Mouse (Mus musculus): ENCODE results near the gene Swsap1. TPM values are rescaled to one million over a fixed set of nuclear protein-coding genes. Genes with fewer than 3 reads are reported as not detected.

Swsap1 gene
- polyA plus RNA-seq, 1 experiment: 8.5 TPM

GRCm38 (mm10) chr9:21948790-21949189 is 6.8 kb upstream of the Swsap1 start:
- Histone ChIP-seq H3K9me3 (replicated peaks; ENCODE audit: control insufficient read depth, insufficient read depth, low read length, poor library complexity, severe bottlenecking) (no peaks in the 10 kb centered on the region), H3K27ac (ENCODE audit: insufficient read depth, low read length) (no peak overlapping the region), H3K9ac (ENCODE audit: low read depth, poor library complexity, severe bottlenecking) (no peak overlapping the region), H3K4me1 (ENCODE audit: control insufficient read depth, insufficient read depth, low read length) (peaks cover 2% of the 10 kb centered on the region), H3K4me3 (ENCODE audit: low read depth, low read length) (no peak overlapping the region), H3K36me3 (ENCODE audit: control insufficient read depth, insufficient read depth, low read length, poor library complexity, severe bottlenecking) (no peaks in the 10 kb centered on the region), H3K27me3 (ENCODE audit: control insufficient read depth, insufficient read depth, low read length, poor library complexity, severe bottlenecking) (no peaks in the 10 kb centered on the region)
- TF ChIP-seq EP300 (IDR thresholded peaks at IDR 0.05; ENCODE audit: insufficient read depth, low read depth, low read length): no peak
- no peak for TF ChIP-seq POLR2A (IDR thresholded peaks at IDR 0.05; ENCODE audit: insufficient read depth, low read length)
- no peak for TF ChIP-seq CTCF (IDR thresholded peaks at IDR 0.05; ENCODE audit: low read depth, low read length)

DNA sequence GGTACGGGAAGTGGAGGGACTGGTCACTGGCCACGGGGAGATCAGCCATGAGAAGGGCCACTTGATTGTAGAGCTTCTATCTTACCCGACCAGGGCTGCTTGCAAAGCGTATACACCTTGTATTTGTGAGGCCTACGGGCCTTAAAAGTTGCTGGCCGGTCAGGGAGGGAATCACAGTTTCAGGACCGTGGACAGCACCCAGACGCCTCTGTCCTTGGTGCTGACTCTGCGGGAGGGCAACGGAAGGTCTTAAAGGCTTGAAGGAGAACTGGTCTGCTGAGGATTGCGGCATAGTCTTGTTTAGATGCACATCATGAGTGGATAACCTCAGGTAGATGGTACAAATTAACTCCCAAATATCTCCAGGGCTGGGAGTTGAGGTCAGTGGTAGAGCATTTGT is 5.2 kb upstream of the Swsap1 start:
- no peaks in the 10 kb centered on the region for H3K27me3 ChIP-seq (ENCODE audit: control insufficient read depth, insufficient read depth, low read length, poor library complexity, severe bottlenecking)
- H3K27ac ChIP-seq (ENCODE audit: insufficient read depth, low read length): no peak overlapping the region
- H3K36me3 ChIP-seq (ENCODE audit: control insufficient read depth, insufficient read depth, low read length, poor library complexity, severe bottlenecking): no peaks in the 10 kb centered on the region
- no peak overlapping the region for H3K4me3 ChIP-seq (ENCODE audit: low read depth, low read length)
- TF ChIP-seq CTCF (IDR thresholded peaks at IDR 0.05; ENCODE audit: low read depth, low read length) (peak; percentile 42), EP300 (IDR thresholded peaks at IDR 0.05; ENCODE audit: insufficient read depth, low read depth, low read length) (peak; percentile 77; the same call in 1 of the 2 replicates), POLR2A (IDR thresholded peaks at IDR 0.05; ENCODE audit: insufficient read depth, low read length) (no peak)
- no peaks in the 10 kb centered on the region for H3K9me3 ChIP-seq (replicated peaks; ENCODE audit: control insufficient read depth, insufficient read depth, low read length, poor library complexity, severe bottlenecking)
- H3K4me1 ChIP-seq (ENCODE audit: control insufficient read depth, insufficient read depth, low read length): peaks cover 2% of the 10 kb centered on the region
- H3K9ac ChIP-seq (ENCODE audit: low read depth, poor library complexity, severe bottlenecking): no peak overlapping the region

- Histone ChIP-seq H3K4me1 (ENCODE audit: control insufficient read depth, insufficient read depth, low read length) (peaks cover 2% of the 10 kb centered on the region), H3K9me3 (replicated peaks; ENCODE audit: control insufficient read depth, insufficient read depth, low read length, poor library complexity, severe bottlenecking) (no peaks in the 10 kb centered on the region), H3K9ac (ENCODE audit: low read depth, poor library complexity, severe bottlenecking) (no peak overlapping the region), H3K27me3 (ENCODE audit: control insufficient read depth, insufficient read depth, low read length, poor library complexity, severe bottlenecking) (no peaks in the 10 kb centered on the region), H3K36me3 (ENCODE audit: control insufficient read depth, insufficient read depth, low read length, poor library complexity, severe bottlenecking) (no peaks in the 10 kb centered on the region), H3K27ac (ENCODE audit: insufficient read depth, low read length) (no peak overlapping the region), H3K4me3 (ENCODE audit: low read depth, low read length) (no peak overlapping the region)
- TF ChIP-seq CTCF (IDR thresholded peaks at IDR 0.05; ENCODE audit: low read depth, low read length): peak; percentile 66
- TF ChIP-seq EP300 (IDR thresholded peaks at IDR 0.05; ENCODE audit: insufficient read depth, low read depth, low read length): no peak
These were observed 3.6 kb upstream of the Swsap1 start for GRCm38 (mm10) chr9:21951977-21952376.

GRCm38 (mm10) chr9:21953600-21953999 is 2.0 kb upstream of the Swsap1 start:
- H3K27me3 ChIP-seq (ENCODE audit: control insufficient read depth, insufficient read depth, low read length, poor library complexity, severe bottlenecking): no peaks in the 10 kb centered on the region
- H3K9me3 ChIP-seq (replicated peaks; ENCODE audit: control insufficient read depth, insufficient read depth, low read length, poor library complexity, severe bottlenecking): no peaks in the 10 kb centered on the region
- H3K4me1 ChIP-seq (ENCODE audit: control insufficient read depth, insufficient read depth, low read length): no peaks in the 10 kb centered on the region
- H3K9ac ChIP-seq (ENCODE audit: low read depth, poor library complexity, severe bottlenecking): no peak overlapping the region
- H3K27ac ChIP-seq (ENCODE audit: insufficient read depth, low read length): no peak overlapping the region
- no peaks in the 10 kb centered on the region for H3K36me3 ChIP-seq (ENCODE audit: control insufficient read depth, insufficient read depth, low read length, poor library complexity, severe bottlenecking)
- TF ChIP-seq POLR2A (IDR thresholded peaks at IDR 0.05; ENCODE audit: insufficient read depth, low read length) (no peak), EP300 (IDR thresholded peaks at IDR 0.05; ENCODE audit: insufficient read depth, low read depth, low read length) (no peak), CTCF (IDR thresholded peaks at IDR 0.05; ENCODE audit: low read depth, low read length) (no peak)
- H3K4me3 ChIP-seq (ENCODE audit: low read depth, low read length): no peak overlapping the region

DNA sequence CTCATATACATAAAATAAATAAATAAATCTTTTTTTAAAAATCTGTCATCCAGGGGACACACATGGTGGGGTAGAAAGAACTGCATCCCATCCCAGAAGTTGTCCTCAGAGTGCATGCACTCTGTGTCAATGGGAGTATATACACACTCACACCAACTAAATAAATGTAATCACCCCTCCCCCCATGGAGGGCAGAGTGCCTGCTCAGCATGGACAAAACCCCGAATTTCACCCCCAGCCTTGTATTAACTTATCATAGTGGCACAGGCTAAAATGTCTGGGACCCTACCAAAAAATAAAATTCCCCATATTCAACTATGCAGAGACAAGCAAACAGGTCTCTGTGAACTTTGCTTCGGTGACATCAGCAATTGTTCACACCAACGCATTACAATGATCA is 920 bp upstream of the Swsap1 start:
- H3K4me1 ChIP-seq (ENCODE audit: control insufficient read depth, insufficient read depth, low read length): no peaks in the 10 kb centered on the region

DNA sequence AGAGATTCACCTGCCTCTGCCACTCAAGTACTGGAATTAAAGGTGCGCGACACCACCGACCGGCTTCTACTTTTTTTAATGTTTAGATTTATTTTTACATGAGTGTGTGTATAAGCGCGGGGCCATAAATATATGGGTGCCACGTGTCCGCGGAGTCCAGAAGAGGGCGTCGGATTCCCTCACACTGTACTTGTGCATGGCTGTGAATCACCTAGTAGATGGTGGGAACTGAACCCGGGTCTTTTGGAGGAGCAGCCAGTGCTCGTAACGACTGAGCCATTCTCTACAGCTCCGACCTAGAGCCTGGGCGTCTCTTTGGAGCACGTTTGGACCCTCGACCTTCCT is 358 bp upstream of the Swsap1 start:
- no peak overlapping the region for H3K27ac ChIP-seq (ENCODE audit: insufficient read depth, low read length)
- peak overlapping the region; percentile 99 for H3K4me3 ChIP-seq (ENCODE audit: low read depth, low read length)
- peak overlapping the region; percentile 46 for H3K9ac ChIP-seq (ENCODE audit: low read depth, poor library complexity, severe bottlenecking)
- H3K27me3 ChIP-seq (ENCODE audit: control insufficient read depth, insufficient read depth, low read length, poor library complexity, severe bottlenecking): no peaks in the 10 kb centered on the region
- H3K9me3 ChIP-seq (replicated peaks; ENCODE audit: control insufficient read depth, insufficient read depth, low read length, poor library complexity, severe bottlenecking): no peaks in the 10 kb centered on the region
- TF ChIP-seq CTCF (IDR thresholded peaks at IDR 0.05; ENCODE audit: low read depth, low read length) (peak; percentile 46), EP300 (IDR thresholded peaks at IDR 0.05; ENCODE audit: insufficient read depth, low read depth, low read length) (no peak), POLR2A (IDR thresholded peaks at IDR 0.05; ENCODE audit: insufficient read depth, low read length) (no peak)
- H3K36me3 ChIP-seq (ENCODE audit: control insufficient read depth, insufficient read depth, low read length, poor library complexity, severe bottlenecking): no peaks in the 10 kb centered on the region
- no peaks in the 10 kb centered on the region for H3K4me1 ChIP-seq (ENCODE audit: control insufficient read depth, insufficient read depth, low read length)

More for the DNA sequence above, 920 bp upstream of the Swsap1 start:
- H3K27me3 ChIP-seq (ENCODE audit: control insufficient read depth, insufficient read depth, low read length, poor library complexity, severe bottlenecking): no peaks in the 10 kb centered on the region
- no peaks in the 10 kb centered on the region for H3K9me3 ChIP-seq (replicated peaks; ENCODE audit: control insufficient read depth, insufficient read depth, low read length, poor library complexity, severe bottlenecking)
- H3K4me3 ChIP-seq (ENCODE audit: low read depth, low read length): no peak overlapping the region
- no peaks in the 10 kb centered on the region for H3K36me3 ChIP-seq (ENCODE audit: control insufficient read depth, insufficient read depth, low read length, poor library complexity, severe bottlenecking)
- H3K9ac ChIP-seq (ENCODE audit: low read depth, poor library complexity, severe bottlenecking): no peak overlapping the region
- no peak overlapping the region for H3K27ac ChIP-seq (ENCODE audit: insufficient read depth, low read length)
- no peak for TF ChIP-seq POLR2A (IDR thresholded peaks at IDR 0.05; ENCODE audit: insufficient read depth, low read length)
